Mouse (Mus musculus): ENCODE measurements at regions not wholly inside any gene's neighbourhood (a gene's known extent, or its start where the extent isn't known, plus 50 kb on each side); places are given as distances from the start of the nearest gene placed in this dataset.
A peak's percentile ranks its signal among the peaks of the same experiment; 100 is the strongest.

GRCm38 (mm10) chr13:44074172-44074571 lies 289.6 kb downstream of the Cd83 start:
- H3K4me1 ChIP-seq = no peaks in the 10 kb centered on the region; the same call in 1 of the 2 replicates
- WGBS = 89% methylated on average over 9 of the region's 9 CpGs
- no peak overlapping the region for H3K4me3 ChIP-seq
- H3K27me3 ChIP-seq (ENCODE audit: low read depth, poor library complexity, severe bottlenecking) = no peaks in the 10 kb centered on the region
- H3K36me3 ChIP-seq = no peaks in the 10 kb centered on the region
- H3K9me3 ChIP-seq (replicated peaks) = no peaks in the 10 kb centered on the region; the same call in 1 of the 2 replicates
- H3K27ac ChIP-seq = no peak overlapping the region
- peak; percentile 19 for DNase-seq (ENCODE audit: low spot score)

GRCm38 (mm10) chr13:44077022-44077421 lies 292.4 kb downstream of the Cd83 start:
- Histone ChIP-seq H3K4me1 (no peaks in the 10 kb centered on the region; the same call in 1 of the 2 replicates), H3K27ac (no peak overlapping the region), H3K4me3 (no peak overlapping the region), H3K36me3 (no peaks in the 10 kb centered on the region), H3K9me3 (replicated peaks) (no peaks in the 10 kb centered on the region; the same call in 1 of the 2 replicates), H3K27me3 (ENCODE audit: low read depth, poor library complexity, severe bottlenecking) (no peaks in the 10 kb centered on the region)
- 92% methylated on average over 10 of the region's 10 CpGs for WGBS
- DNase-seq (ENCODE audit: low spot score) = no peak

GRCm38 (mm10) chr13:44085621-44086510 lies 301.3 kb downstream of the Cd83 start:
- Histone ChIP-seq H3K36me3 (no peaks in the 10 kb centered on the region), H3K27me3 (ENCODE audit: low read depth, poor library complexity, severe bottlenecking) (no peaks in the 10 kb centered on the region), H3K4me1 (no peaks in the 10 kb centered on the region; the same call in 1 of the 2 replicates), H3K9me3 (replicated peaks) (no peaks in the 10 kb centered on the region), H3K4me3 (no peak overlapping the region), H3K27ac (no peak overlapping the region)
- 78% methylated on average over 10 of the region's 10 CpGs for WGBS
- peak; percentile 24 for DNase-seq (ENCODE audit: low spot score)

- Histone ChIP-seq H3K27me3 (ENCODE audit: low read depth, poor library complexity, severe bottlenecking) (no peaks in the 10 kb centered on the region), H3K4me1 (no peaks in the 10 kb centered on the region; the same call in 1 of the 2 replicates), H3K27ac (no peak overlapping the region), H3K9me3 (replicated peaks) (no peaks in the 10 kb centered on the region), H3K4me3 (no peak overlapping the region), H3K36me3 (no peaks in the 10 kb centered on the region)
- 77% methylated on average over 4 of the region's 4 CpGs for WGBS
- DNase-seq (ENCODE audit: low spot score) = no peak
Measured at GRCm38 (mm10) chr13:44086801-44087200, 302.2 kb downstream of the Cd83 start.

- 60% methylated on average over 2 of the region's 2 CpGs for WGBS
- H3K9me3 ChIP-seq (replicated peaks) = no peaks in the 10 kb centered on the region
- H3K4me3 ChIP-seq = no peak overlapping the region
- peaks cover 28% of the 10 kb centered on the region for H3K4me1 ChIP-seq
- no peak overlapping the region for H3K27ac ChIP-seq
- H3K36me3 ChIP-seq = no peaks in the 10 kb centered on the region
- DNase-seq (ENCODE audit: low spot score) = no peak
- H3K27me3 ChIP-seq (ENCODE audit: low read depth, poor library complexity, severe bottlenecking) = peaks cover 15% of the 10 kb centered on the region
Measured at GRCm38 (mm10) chr13:44097141-44097540, 312.6 kb downstream of the Cd83 start.

GRCm38 (mm10) chr13:44099511-44099910 lies 314.9 kb downstream of the Cd83 start:
- H3K36me3 ChIP-seq = no peaks in the 10 kb centered on the region
- WGBS = 51% methylated on average over 9 of the region's 9 CpGs
- peak overlapping the region; percentile 27; the same call in 1 of the 2 replicates for H3K27ac ChIP-seq
- H3K9me3 ChIP-seq (replicated peaks) = no peaks in the 10 kb centered on the region
- H3K4me1 ChIP-seq = peaks cover 28% of the 10 kb centered on the region
- peaks cover 22% of the 10 kb centered on the region for H3K27me3 ChIP-seq (ENCODE audit: low read depth, poor library complexity, severe bottlenecking)
- peak; percentile 46 for DNase-seq (ENCODE audit: low spot score)
- no peak overlapping the region for H3K4me3 ChIP-seq

GRCm38 (mm10) chr13:44100125-44101067 lies 315.8 kb downstream of the Cd83 start:
- whole genome bisulfite sequencing = 22% methylated on average over 21 of the region's 21 CpGs
- Histone ChIP-seq H3K9me3 (replicated peaks) (no peaks in the 10 kb centered on the region), H3K27ac (0 out of 2 replicates have a peak overlapping the region, but pooled peaks have one; percentile 36), H3K36me3 (no peaks in the 10 kb centered on the region), H3K4me1 (peaks cover 28% of the 10 kb centered on the region), H3K4me3 (peak overlapping the region; percentile 32), H3K27me3 (ENCODE audit: low read depth, poor library complexity, severe bottlenecking) (peaks cover 26% of the 10 kb centered on the region)
- DNase-seq (ENCODE audit: low spot score) = peak; percentile 9

DNA sequence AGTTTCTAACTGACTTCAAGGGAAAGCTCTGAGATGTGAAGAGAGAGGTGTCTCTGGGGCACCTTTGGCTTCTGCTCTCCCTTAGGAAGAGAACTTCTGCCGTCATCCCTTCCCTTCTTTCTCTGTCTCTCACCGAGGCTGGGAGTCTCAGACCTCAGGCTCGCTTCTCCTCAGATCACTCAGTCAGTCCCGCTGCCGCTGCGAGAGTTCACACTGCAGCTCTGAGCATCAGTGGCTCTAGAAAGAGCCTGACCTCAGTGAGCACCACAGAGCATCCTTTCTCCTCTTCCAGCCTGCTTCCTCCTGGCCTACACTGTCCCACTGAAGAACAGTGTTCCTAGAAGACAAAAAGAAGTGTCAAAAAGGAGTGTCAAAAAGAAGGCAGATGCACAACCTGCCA lies 316.6 kb downstream of the Cd83 start:
- 0 out of 2 replicates have a peak overlapping the region, but pooled peaks have one; percentile 36 for H3K27ac ChIP-seq
- no peaks in the 10 kb centered on the region for H3K9me3 ChIP-seq (replicated peaks)
- peaks cover 33% of the 10 kb centered on the region for H3K27me3 ChIP-seq (ENCODE audit: low read depth, poor library complexity, severe bottlenecking)
- H3K4me3 ChIP-seq = peak overlapping the region; percentile 32
- no peaks in the 10 kb centered on the region for H3K36me3 ChIP-seq
- WGBS = 9% methylated on average over 6 of the region's 6 CpGs
- peak; percentile 43 for DNase-seq (ENCODE audit: low spot score)
- H3K4me1 ChIP-seq = peaks cover 28% of the 10 kb centered on the region

GRCm38 (mm10) chr13:44101806-44102205 lies 317.2 kb downstream of the Cd83 start:
- WGBS = 75% methylated on average over 6 of the region's 6 CpGs
- H3K27ac ChIP-seq = no peak overlapping the region

DNA sequence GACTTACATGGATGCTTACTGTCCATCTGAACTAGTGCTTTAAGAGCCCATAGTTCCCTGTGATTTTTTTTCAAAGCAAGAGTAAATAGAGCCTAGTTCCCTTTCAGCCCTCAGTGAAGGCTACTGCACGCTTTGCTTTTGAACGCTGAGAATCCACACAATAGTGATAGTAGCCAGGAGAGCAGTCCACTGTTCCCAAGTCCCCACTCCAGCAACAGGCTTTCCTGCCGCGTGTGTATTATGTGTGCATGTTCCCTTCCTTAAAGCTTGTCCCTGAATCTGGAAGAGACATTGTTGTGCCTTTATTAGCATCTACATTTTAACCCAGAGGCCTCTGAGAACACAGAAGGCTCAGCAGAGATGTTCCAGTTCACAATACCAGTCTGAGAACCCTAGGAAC lies 317.7 kb downstream of the Cd83 start:
- no peak overlapping the region for H3K27ac ChIP-seq
- no peaks in the 10 kb centered on the region for H3K36me3 ChIP-seq
- 87% methylated on average over 4 of the region's 4 CpGs for WGBS
- peaks cover 33% of the 10 kb centered on the region for H3K27me3 ChIP-seq (ENCODE audit: low read depth, poor library complexity, severe bottlenecking)
- peak; percentile 24 for DNase-seq (ENCODE audit: low spot score)
- no peak overlapping the region for H3K4me3 ChIP-seq
- H3K9me3 ChIP-seq (replicated peaks) = no peaks in the 10 kb centered on the region
- H3K4me1 ChIP-seq = peaks cover 29% of the 10 kb centered on the region

More at GRCm38 (mm10) chr13:44101806-44102205, 317.2 kb downstream of the Cd83 start:
- no peak overlapping the region for H3K4me3 ChIP-seq
- no peaks in the 10 kb centered on the region for H3K36me3 ChIP-seq
- peaks cover 33% of the 10 kb centered on the region for H3K27me3 ChIP-seq (ENCODE audit: low read depth, poor library complexity, severe bottlenecking)
- H3K9me3 ChIP-seq (replicated peaks) = no peaks in the 10 kb centered on the region
- peaks cover 28% of the 10 kb centered on the region for H3K4me1 ChIP-seq
- DNase-seq (ENCODE audit: low spot score) = no peak

GRCm38 (mm10) chr13:44103340-44103739 lies 318.8 kb downstream of the Cd83 start:
- DNase-seq (ENCODE audit: low spot score) = peak; percentile 22
- Histone ChIP-seq H3K36me3 (no peaks in the 10 kb centered on the region), H3K27me3 (ENCODE audit: low read depth, poor library complexity, severe bottlenecking) (peaks cover 33% of the 10 kb centered on the region), H3K9me3 (replicated peaks) (no peaks in the 10 kb centered on the region), H3K4me3 (no peak overlapping the region), H3K27ac (no peak overlapping the region), H3K4me1 (peaks cover 38% of the 10 kb centered on the region)
- 91% methylated on average over 7 of the region's 7 CpGs for WGBS

GRCm38 (mm10) chr13:44105161-44105560 lies 320.6 kb downstream of the Cd83 start:
- Histone ChIP-seq H3K27ac (no peak overlapping the region), H3K4me3 (no peak overlapping the region), H3K36me3 (no peaks in the 10 kb centered on the region), H3K27me3 (ENCODE audit: low read depth, poor library complexity, severe bottlenecking) (peaks cover 33% of the 10 kb centered on the region), H3K4me1 (peaks cover 42% of the 10 kb centered on the region), H3K9me3 (replicated peaks) (no peaks in the 10 kb centered on the region)
- peak; percentile 21 for DNase-seq (ENCODE audit: low spot score)
- WGBS = 52% methylated on average over 5 of the region's 5 CpGs
